Mouse (Mus musculus): ENCODE measurements at regions not wholly inside any gene's neighbourhood (a gene's known extent, or its start where the extent isn't known, plus 50 kb on each side); places are given as distances from the start of the nearest gene placed in this dataset.

DNA sequence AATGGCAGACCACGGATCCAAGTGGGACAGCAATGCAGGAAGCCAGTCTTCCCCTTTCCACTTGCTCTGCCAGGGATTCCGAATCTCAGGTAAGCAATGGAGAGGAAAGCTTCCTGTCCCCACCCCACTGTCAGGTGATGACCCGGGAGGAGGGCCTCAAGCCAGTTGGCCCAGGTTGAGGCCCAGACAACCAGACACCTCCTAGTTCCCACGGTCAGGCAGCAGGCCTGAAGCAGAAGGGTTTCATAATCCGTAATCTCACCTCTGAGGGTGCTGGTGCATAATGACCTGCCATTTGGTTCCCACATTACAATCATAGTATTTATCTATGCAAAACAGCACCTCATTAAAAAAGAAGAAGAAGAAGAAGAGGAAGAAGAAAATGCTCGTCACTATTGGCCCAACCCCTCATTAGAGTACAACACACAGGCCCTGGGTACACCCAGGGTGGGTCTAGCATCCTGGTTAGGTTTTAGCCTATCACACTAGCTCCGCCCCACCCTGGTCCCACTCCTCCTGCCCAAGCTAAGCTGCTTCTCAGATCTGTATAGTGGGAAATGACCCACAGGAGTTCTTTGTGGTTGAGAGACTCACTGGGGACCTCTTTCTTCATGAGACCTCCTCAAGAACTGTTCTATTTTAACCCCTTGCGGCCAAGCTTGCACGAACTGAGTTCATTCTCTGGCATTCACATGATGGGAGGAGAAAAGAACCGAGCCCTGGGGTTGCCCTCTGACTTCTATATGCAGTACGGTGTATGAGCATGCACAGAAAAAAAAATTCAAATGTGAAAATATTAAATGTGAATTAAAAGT lies 71.1 kb downstream of the Zfp36l1 start:
- TF ChIP-seq CTCF (IDR thresholded peaks at IDR 0.05; ENCODE audit: extremely low read depth, insufficient read length, insufficient replicate concordance, low read depth, low read length) (no peak), POLR2A (IDR thresholded peaks at IDR 0.05; ENCODE audit: low read depth, low read length) (no peak)

All from small intestine, adult 2 months (tissue).